Mouse (Mus musculus): ENCODE results near the gene Syne4. TPM values are rescaled to one million over a fixed set of nuclear protein-coding genes. Genes with fewer than 3 reads are reported as not detected.

Gene Syne4
- total and polyA plus RNA-seq, 2 experiments from 2014 or later: 13.6 to 14.1 TPM

GRCm38 (mm10) chr7:30327140-30327539, 12.5 kb downstream of the Syne4 start:
- H3K27ac ChIP-seq (ENCODE audit: low read depth, low read length): no peak overlapping the region
- H3K4me2 ChIP-seq (ENCODE audit: low read depth, low read length, poor library complexity, severe bottlenecking): no peak overlapping the region
- DNase-seq (ENCODE audit: low spot score) (peak; percentile 77), ATAC-seq (ENCODE audit: low FRiP score) (no peak)
- H3K9ac ChIP-seq (replicated peaks; ENCODE audit: low read length, poor library complexity, severe bottlenecking): no peak overlapping the region
- H3K9me3 ChIP-seq (ENCODE audit: low read length): no peaks in the 10 kb centered on the region
- no peaks in the 10 kb centered on the region for H3K36me3 ChIP-seq (ENCODE audit: insufficient read depth, low read length)
- TF ChIP-seq CTCF (IDR thresholded peaks at IDR 0.05): no peak
- no peaks in the 10 kb centered on the region for H3K27me3 ChIP-seq (ENCODE audit: insufficient read depth, low read length)
- no peak overlapping the region for H3K4me3 ChIP-seq (ENCODE audit: low read depth, low read length)
- no peaks in the 10 kb centered on the region for H3K4me1 ChIP-seq (ENCODE audit: insufficient read depth, low read length)
- 59% methylated on average over 15 of the region's 15 CpGs for WGBS

GRCm38 (mm10) chr7:30328379-30328778, 13.8 kb downstream of the Syne4 start:
- H3K4me2 ChIP-seq (ENCODE audit: low read depth, low read length, poor library complexity, severe bottlenecking): no peak overlapping the region
- no peaks in the 10 kb centered on the region for H3K4me1 ChIP-seq (ENCODE audit: insufficient read depth, low read length)
- H3K36me3 ChIP-seq (ENCODE audit: insufficient read depth, low read length): no peaks in the 10 kb centered on the region
- ATAC-seq (ENCODE audit: low FRiP score) (no peak), DNase-seq (ENCODE audit: low spot score) (no peak)
- no peaks in the 10 kb centered on the region for H3K9me3 ChIP-seq (ENCODE audit: low read length)
- no peak overlapping the region for H3K9ac ChIP-seq (replicated peaks; ENCODE audit: low read length, poor library complexity, severe bottlenecking)
- WGBS: 57% methylated on average over 10 of the region's 10 CpGs
- TF ChIP-seq CTCF (IDR thresholded peaks at IDR 0.05): no peak
- H3K4me3 ChIP-seq (ENCODE audit: low read depth, low read length): no peak overlapping the region
- H3K27ac ChIP-seq (ENCODE audit: low read depth, low read length): no peak overlapping the region
- no peaks in the 10 kb centered on the region for H3K27me3 ChIP-seq (ENCODE audit: insufficient read depth, low read length)

GRCm38 (mm10) chr7:30331887-30332286, 17.3 kb downstream of the Syne4 start:
- peak overlapping the region; percentile 21; the same call in 1 of the 2 replicates for H3K4me3 ChIP-seq (ENCODE audit: low read depth, low read length)
- H3K9me3 ChIP-seq (ENCODE audit: low read length): no peaks in the 10 kb centered on the region
- no peak overlapping the region; the same call in 1 of the 2 replicates for H3K27ac ChIP-seq (ENCODE audit: low read depth, low read length)
- peak; percentile 98 for DNase-seq (ENCODE audit: low spot score)
- H3K4me2 ChIP-seq (ENCODE audit: low read depth, low read length, poor library complexity, severe bottlenecking): peak overlapping the region; percentile 46
- no peaks in the 10 kb centered on the region for H3K4me1 ChIP-seq (ENCODE audit: insufficient read depth, low read length)
- H3K9ac ChIP-seq (replicated peaks; ENCODE audit: low read length, poor library complexity, severe bottlenecking): no peak overlapping the region
- peak; percentile 93 for ATAC-seq (ENCODE audit: low FRiP score)
- no peaks in the 10 kb centered on the region for H3K36me3 ChIP-seq (ENCODE audit: insufficient read depth, low read length)
- no peaks in the 10 kb centered on the region for H3K27me3 ChIP-seq (ENCODE audit: insufficient read depth, low read length)
- 3% methylated on average over 13 of the region's 13 CpGs for WGBS
- TF ChIP-seq CTCF (IDR thresholded peaks at IDR 0.05): peak; percentile 99

- H3K4me3 ChIP-seq (ENCODE audit: low read depth, low read length): no peak overlapping the region
Observed at GRCm38 (mm10) chr7:30332622-30333259, 18.1 kb downstream of the Syne4 start.

GRCm38 (mm10) chr7:30333436-30333835, 18.8 kb downstream of the Syne4 start:
- Histone ChIP-seq H3K9ac (replicated peaks; ENCODE audit: low read length, poor library complexity, severe bottlenecking) (no peak overlapping the region), H3K9me3 (ENCODE audit: low read length) (no peaks in the 10 kb centered on the region), H3K4me1 (ENCODE audit: insufficient read depth, low read length) (no peaks in the 10 kb centered on the region), H3K4me3 (ENCODE audit: low read depth, low read length) (no peak overlapping the region), H3K27ac (ENCODE audit: low read depth, low read length) (no peak overlapping the region), H3K36me3 (ENCODE audit: insufficient read depth, low read length) (no peaks in the 10 kb centered on the region), H3K4me2 (ENCODE audit: low read depth, low read length, poor library complexity, severe bottlenecking) (no peak overlapping the region), H3K27me3 (ENCODE audit: insufficient read depth, low read length) (no peaks in the 10 kb centered on the region)
- WGBS: 36% methylated on average over 4 of the region's 4 CpGs
- DNase-seq (ENCODE audit: low spot score): peak; percentile 91
- no peak for ATAC-seq (ENCODE audit: low FRiP score)
- no peak for TF ChIP-seq CTCF (IDR thresholded peaks at IDR 0.05)

More at GRCm38 (mm10) chr7:30332622-30333259, 18.1 kb downstream of the Syne4 start:
- DNase-seq (ENCODE audit: low spot score) (no peak), ATAC-seq (ENCODE audit: low FRiP score) (no peak)
- no peaks in the 10 kb centered on the region for H3K27me3 ChIP-seq (ENCODE audit: insufficient read depth, low read length)
- WGBS: 64% methylated on average over 18 of the region's 18 CpGs
- H3K4me1 ChIP-seq (ENCODE audit: insufficient read depth, low read length): no peaks in the 10 kb centered on the region
- H3K27ac ChIP-seq (ENCODE audit: low read depth, low read length): peak overlapping the region; percentile 26; the same call in 1 of the 2 replicates
- 0 out of 2 replicates have a peak, but pooled peaks have one; percentile 5 for TF ChIP-seq CTCF (IDR thresholded peaks at IDR 0.05)
- no peaks in the 10 kb centered on the region for H3K36me3 ChIP-seq (ENCODE audit: insufficient read depth, low read length)
- H3K9me3 ChIP-seq (ENCODE audit: low read length): no peaks in the 10 kb centered on the region
- H3K4me2 ChIP-seq (ENCODE audit: low read depth, low read length, poor library complexity, severe bottlenecking): peak overlapping the region; percentile 46; the same call in 1 of the 2 replicates
- no peak overlapping the region for H3K9ac ChIP-seq (replicated peaks; ENCODE audit: low read length, poor library complexity, severe bottlenecking)

GRCm38 (mm10) chr7:30334563-30334962, 20.0 kb downstream of the Syne4 start:
- H3K4me1 ChIP-seq (ENCODE audit: insufficient read depth, low read length): no peaks in the 10 kb centered on the region
- no peak overlapping the region for H3K27ac ChIP-seq (ENCODE audit: low read depth, low read length)
- no peaks in the 10 kb centered on the region for H3K36me3 ChIP-seq (ENCODE audit: insufficient read depth, low read length)
- H3K27me3 ChIP-seq (ENCODE audit: insufficient read depth, low read length): no peaks in the 10 kb centered on the region
- H3K4me2 ChIP-seq (ENCODE audit: low read depth, low read length, poor library complexity, severe bottlenecking): no peak overlapping the region
- WGBS: 59% methylated on average over 5 of the region's 5 CpGs
- no peaks in the 10 kb centered on the region for H3K9me3 ChIP-seq (ENCODE audit: low read length)
- no peak overlapping the region for H3K9ac ChIP-seq (replicated peaks; ENCODE audit: low read length, poor library complexity, severe bottlenecking)
- no peak overlapping the region for H3K4me3 ChIP-seq (ENCODE audit: low read depth, low read length)
- TF ChIP-seq CTCF (IDR thresholded peaks at IDR 0.05): no peak
- DNase-seq (ENCODE audit: low spot score) (no peak), ATAC-seq (ENCODE audit: low FRiP score) (no peak)
